Mouse (Mus musculus): ENCODE results near the gene Gm20767. TPM values are rescaled to one million over a fixed set of nuclear protein-coding genes. Genes with fewer than 3 reads are reported as not detected.
"Not testable (repeated sequence)": the region's sequence is repeated elsewhere in the genome, so short reads cannot be mapped to it uniquely, and the experiment has no call there.

Gene Gm20767
- not detected in 3 replicates for total RNA-seq (2017)

- not testable (repeated sequence) for ATAC-seq (replicated peaks; ENCODE audit: insufficient number of reproducible peaks, low FRiP score, low TSS enrichment, poor library complexity, severe bottlenecking)
Measured at GRCm38 (mm10) chr13:120139946-120140345, at the start of gene Gm20767. Gene Gm20767, plus strand, starts transcription at chr13:120140246.

GRCm38 (mm10) chr13:120092950-120093349 is 47.1 kb upstream of the Gm20767 start:
- ATAC-seq (replicated peaks; ENCODE audit: insufficient number of reproducible peaks, low FRiP score, low TSS enrichment, poor library complexity, severe bottlenecking) = peak; percentile 48; the same call in 1 of the 2 replicates

GRCm38 (mm10) chr13:120096241-120096937 is 43.7 kb upstream of the Gm20767 start:
- ATAC-seq (replicated peaks; ENCODE audit: insufficient number of reproducible peaks, low FRiP score, low TSS enrichment, poor library complexity, severe bottlenecking) = peak; percentile 24

- 0 out of 2 replicates have a peak, but pooled peaks have one; percentile 3 for ATAC-seq (replicated peaks; ENCODE audit: insufficient number of reproducible peaks, low FRiP score, low TSS enrichment, poor library complexity, severe bottlenecking)
Measured at GRCm38 (mm10) chr13:120096938-120097256, 43.1 kb upstream of the Gm20767 start.

- peak; percentile 60 for ATAC-seq (replicated peaks; ENCODE audit: insufficient number of reproducible peaks, low FRiP score, low TSS enrichment, poor library complexity, severe bottlenecking)
Measured at GRCm38 (mm10) chr13:120099327-120099726, 40.7 kb upstream of the Gm20767 start.

GRCm38 (mm10) chr13:120106504-120106903 is 33.5 kb upstream of the Gm20767 start:
- peak; percentile 53; the same call in 1 of the 2 replicates for ATAC-seq (replicated peaks; ENCODE audit: insufficient number of reproducible peaks, low FRiP score, low TSS enrichment, poor library complexity, severe bottlenecking)

GRCm38 (mm10) chr13:120107000-120107399 is 33.0 kb upstream of the Gm20767 start:
- ATAC-seq (replicated peaks; ENCODE audit: insufficient number of reproducible peaks, low FRiP score, low TSS enrichment, poor library complexity, severe bottlenecking) = not testable (repeated sequence)

GRCm38 (mm10) chr13:120142348-120142747 is 2.3 kb downstream of the Gm20767 start:
- 0 out of 2 replicates have a peak, but pooled peaks have one; percentile 35 for ATAC-seq (replicated peaks; ENCODE audit: insufficient number of reproducible peaks, low FRiP score, low TSS enrichment, poor library complexity, severe bottlenecking)

- ATAC-seq (replicated peaks; ENCODE audit: insufficient number of reproducible peaks, low FRiP score, low TSS enrichment, poor library complexity, severe bottlenecking) = peak; percentile 31; the same call in 1 of the 2 replicates
Measured at GRCm38 (mm10) chr13:120149660-120150407, 9.8 kb downstream of the Gm20767 start.

- ATAC-seq (replicated peaks; ENCODE audit: insufficient number of reproducible peaks, low FRiP score, low TSS enrichment, poor library complexity, severe bottlenecking) = peak; percentile 35; the same call in 1 of the 2 replicates
Measured at GRCm38 (mm10) chr13:120150589-120150988, 10.5 kb downstream of the Gm20767 start.

GRCm38 (mm10) chr13:120168301-120168700 is 28.3 kb downstream of the Gm20767 start:
- ATAC-seq (replicated peaks; ENCODE audit: insufficient number of reproducible peaks, low FRiP score, low TSS enrichment, poor library complexity, severe bottlenecking) = not testable (repeated sequence)

- not testable (repeated sequence) for ATAC-seq (replicated peaks; ENCODE audit: insufficient number of reproducible peaks, low FRiP score, low TSS enrichment, poor library complexity, severe bottlenecking)
Measured at GRCm38 (mm10) chr13:120172133-120172532, 32.1 kb downstream of the Gm20767 start, which contains the start of gene Gm21818. Gene Gm21818, plus strand, starts transcription at chr13:120172433.

- peak; percentile 53; the same call in 1 of the 2 replicates for ATAC-seq (replicated peaks; ENCODE audit: insufficient number of reproducible peaks, low FRiP score, low TSS enrichment, poor library complexity, severe bottlenecking)
Measured at GRCm38 (mm10) chr13:120196189-120196821, 56.3 kb downstream of the Gm20767 start.

Other genes with a start within 250 kb of the Gm20767 start
- not detected in 3 replicates for gene Tcstv1, start 245.5 kb upstream of the Gm20767 start, total RNA-seq (2017)
- not detected in 3 replicates for gene Gm21761, start 211.0 kb upstream of the Gm20767 start, total RNA-seq (2017)
- gene B020031M17Rik, start 189.4 kb upstream of the Gm20767 start, total RNA-seq (2017) = not detected in 3 replicates
- gene Gm36079, start 113.2 kb upstream of the Gm20767 start, total RNA-seq (2017) = 4.4 TPM in 1 of 3 replicates, not detected in the others
- gene Gm21188, start 88.1 kb upstream of the Gm20767 start, total RNA-seq (2017) = 136 to 183 TPM (median 179 TPM) in 3 replicates
- not detected in 3 replicates for gene Gm21818, start 32.2 kb downstream of the Gm20767 start, total RNA-seq (2017)
- gene Gm21762, start 75.7 kb downstream of the Gm20767 start, total RNA-seq (2017) = not detected in 3 replicates
- not detected in 3 replicates for gene Gm21731, start 98.9 kb downstream of the Gm20767 start, total RNA-seq (2017)
- gene AF067061, start 122.9 kb downstream of the Gm20767 start, total RNA-seq (2017) = not detected in 3 replicates
- 24.2 to 71.2 TPM (median 35.6 TPM) in 3 replicates for gene BC147527, start 160.1 kb downstream of the Gm20767 start, total RNA-seq (2017)
- gene Tcstv3, start 176.6 kb downstream of the Gm20767 start, total RNA-seq (2017) = not detected in 3 replicates

All from monocyte, adult 5-6 weeks (primary cell).